Mouse (Mus musculus) lung, adult 2 months (tissue): ENCODE measurements around the gene Crybb3.

ENCODE experiments used
- CTCF ChIP-seq: fragments of 200-500 bp; IDR thresholded peaks from 2 replicates; pipeline ENCODE4 v1.5.1; 2011; ENCODE audit warnings: mild to moderate bottlenecking, low read length, control low read depth; ENCODE audit not compliant: insufficient read depth
- POLR2A ChIP-seq: fragments of 200-500 bp; IDR thresholded peaks from 2 replicates; pipeline ENCODE4 v1.6.1; 2011; ENCODE audit warnings: low read depth, mild to moderate bottlenecking, control low read depth, low read length, borderline replicate concordance; ENCODE audit errors: extremely low read depth

GRCm38 (mm10) chr5:113026706-113027105 is 54.7 kb downstream of the Crybb3 start:
- no peak for TF ChIP-seq CTCF
- TF ChIP-seq POLR2A = no peak
